Mouse (Mus musculus): ENCODE results near the gene Flt3.

DNA sequence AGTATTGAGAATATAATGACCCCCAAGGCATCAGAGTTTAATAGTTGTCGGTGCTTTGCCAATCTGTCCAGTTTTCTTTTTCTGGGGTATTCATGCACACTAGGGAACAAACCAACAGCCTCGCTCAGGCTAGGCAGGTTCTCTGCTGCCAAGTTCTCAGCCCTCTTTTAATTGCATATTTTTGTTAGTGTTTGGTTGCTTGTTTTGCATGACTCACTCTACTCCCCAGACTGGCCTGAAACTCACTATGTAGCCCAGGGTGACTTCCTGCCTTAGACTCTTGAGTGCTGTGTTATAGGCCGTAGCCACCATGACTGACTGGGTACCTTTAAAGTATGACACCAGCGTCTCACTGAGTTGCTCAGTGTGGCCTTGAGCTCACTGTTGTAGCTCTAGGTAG lies 48.6 kb upstream of the Flt3 start:
- TF ChIP-seq CTCF (IDR thresholded peaks at IDR 0.05; ENCODE audit: low read depth, low read length) (no peak), TAL1 (conservative IDR thresholded peaks at IDR 0.05; ENCODE audit: low read depth, low read length) (no peak)

Data from G1E (cell line).